Mouse (Mus musculus): ENCODE data around the gene Rlbp1.

Rlbp1 gene

DNA sequence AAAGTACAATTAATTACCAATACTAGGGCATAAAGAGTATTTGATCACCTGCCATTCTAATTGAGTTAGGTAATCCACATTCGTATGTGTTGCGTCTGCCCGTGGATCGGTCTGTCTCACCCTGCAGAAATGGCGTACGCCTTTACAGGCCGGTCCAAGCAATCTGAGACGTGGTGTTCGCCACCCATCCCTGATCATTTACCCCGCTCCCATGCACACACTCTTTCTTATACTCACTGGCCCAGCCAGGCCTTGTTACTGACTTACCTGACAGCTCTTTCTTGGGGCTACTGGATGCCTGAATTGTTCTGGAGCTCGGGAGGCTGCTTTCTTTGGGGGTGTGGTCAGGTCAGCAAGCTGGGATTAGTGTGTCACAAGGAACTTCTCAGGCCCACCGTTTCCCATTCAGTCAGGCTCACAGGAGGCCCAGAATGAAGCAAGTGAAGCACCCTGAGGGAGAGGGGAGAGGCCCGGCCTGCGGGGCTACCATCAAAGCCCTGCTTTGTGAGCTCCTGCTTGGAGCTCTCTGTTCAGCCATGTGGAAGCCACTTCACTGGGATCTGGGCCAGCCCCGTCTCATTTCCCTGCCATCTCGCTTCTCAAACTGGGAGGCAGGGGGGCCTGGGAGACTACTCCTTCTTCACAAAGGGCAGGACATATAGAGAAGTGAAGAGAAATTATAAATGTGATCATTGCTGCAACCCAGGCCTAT is at the start of gene Rlbp1:
Rlbp1 (minus strand) TSS at position 627 of the 712 bp plus-strand sequence.
- DNase-seq (ENCODE audit: low spot score in 2 of 2), result no peak

DNA sequence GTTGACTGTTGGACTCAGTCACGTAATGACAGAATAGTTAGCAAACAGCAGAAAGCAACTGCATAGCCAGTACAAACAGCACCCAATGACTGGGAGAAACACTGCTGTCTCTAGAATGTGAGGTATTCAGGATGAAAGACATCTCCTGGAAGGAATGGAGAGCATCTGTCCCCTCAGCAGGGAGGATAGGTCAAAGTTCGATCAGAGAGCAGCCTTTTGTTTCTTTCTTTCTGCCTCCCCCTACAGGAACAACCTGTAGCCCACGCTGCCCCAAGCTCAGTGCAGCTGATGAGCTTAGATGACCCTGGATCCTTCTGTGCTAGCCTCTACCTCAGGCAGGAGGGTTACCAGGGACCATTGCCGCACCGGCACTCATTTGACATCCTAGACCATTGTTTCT is 41.4 kb upstream of the Rlbp1 start:
- DNase-seq (ENCODE audit: low spot score in 2 of 2), result no peak

DNA sequence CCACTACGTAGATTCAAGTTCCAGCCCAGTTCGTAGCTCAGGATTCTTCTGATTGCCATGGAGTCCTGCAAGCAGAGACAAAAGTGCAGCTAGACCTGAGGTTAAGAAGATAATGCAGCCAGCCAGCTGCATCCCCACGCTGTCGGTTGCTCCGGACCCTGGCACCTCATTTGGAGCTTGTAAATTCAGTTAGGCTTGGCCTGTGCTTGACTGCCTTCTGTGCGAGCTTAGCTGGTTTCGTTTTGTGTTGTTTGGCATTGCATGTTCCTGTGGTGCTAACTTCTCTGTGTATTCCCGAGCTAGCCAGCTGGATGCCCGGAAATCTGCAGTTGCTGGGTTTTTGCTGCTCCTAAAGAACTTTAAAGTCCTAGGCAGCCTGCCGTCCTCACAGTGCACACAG is 39.0 kb upstream of the Rlbp1 start:
- no peak for DNase-seq (ENCODE audit: low spot score in 2 of 2)

DNA sequence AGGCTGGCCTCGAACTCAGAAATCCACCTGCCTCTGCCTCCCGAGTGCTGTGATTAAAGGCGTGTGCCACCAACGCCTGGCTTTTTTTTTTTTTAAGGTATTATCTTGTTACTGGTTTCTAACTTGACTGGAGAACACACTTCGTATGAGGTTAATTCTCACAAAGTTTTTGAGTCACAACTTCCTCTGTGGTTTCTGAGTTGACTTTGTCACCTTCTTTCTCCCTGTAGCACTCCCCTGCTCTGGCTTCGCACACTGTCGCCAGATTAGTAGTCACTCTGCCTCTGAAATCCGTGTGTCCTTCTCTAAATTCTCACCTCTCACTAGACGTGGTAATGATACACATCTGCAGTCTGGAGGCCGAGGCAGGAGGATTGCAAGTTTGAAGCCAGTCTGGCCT is 36.0 kb upstream of the Rlbp1 start:
- no peak for DNase-seq (ENCODE audit: low spot score in 2 of 2)

DNA sequence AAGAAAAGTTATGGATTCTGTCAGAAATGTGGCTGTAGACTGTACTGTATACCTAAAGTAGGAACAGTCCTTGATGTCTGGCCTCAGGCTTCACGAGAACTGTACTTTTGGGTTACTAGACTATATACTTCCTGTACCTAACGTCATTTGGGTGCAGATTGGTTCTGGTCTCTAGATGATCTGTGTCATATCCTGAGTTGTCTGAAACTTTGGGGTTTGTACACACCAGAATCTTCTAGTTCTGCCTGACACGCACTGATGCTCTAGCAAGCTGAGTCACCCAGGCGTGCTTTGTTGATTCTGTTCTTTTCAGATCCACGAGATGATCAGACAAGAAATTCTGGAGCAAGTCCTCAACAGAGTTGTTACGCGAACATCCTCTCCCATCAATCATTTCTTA is 33.1 kb upstream of the Rlbp1 start:
- DNase-seq (ENCODE audit: low spot score in 2 of 2), result no peak

DNA sequence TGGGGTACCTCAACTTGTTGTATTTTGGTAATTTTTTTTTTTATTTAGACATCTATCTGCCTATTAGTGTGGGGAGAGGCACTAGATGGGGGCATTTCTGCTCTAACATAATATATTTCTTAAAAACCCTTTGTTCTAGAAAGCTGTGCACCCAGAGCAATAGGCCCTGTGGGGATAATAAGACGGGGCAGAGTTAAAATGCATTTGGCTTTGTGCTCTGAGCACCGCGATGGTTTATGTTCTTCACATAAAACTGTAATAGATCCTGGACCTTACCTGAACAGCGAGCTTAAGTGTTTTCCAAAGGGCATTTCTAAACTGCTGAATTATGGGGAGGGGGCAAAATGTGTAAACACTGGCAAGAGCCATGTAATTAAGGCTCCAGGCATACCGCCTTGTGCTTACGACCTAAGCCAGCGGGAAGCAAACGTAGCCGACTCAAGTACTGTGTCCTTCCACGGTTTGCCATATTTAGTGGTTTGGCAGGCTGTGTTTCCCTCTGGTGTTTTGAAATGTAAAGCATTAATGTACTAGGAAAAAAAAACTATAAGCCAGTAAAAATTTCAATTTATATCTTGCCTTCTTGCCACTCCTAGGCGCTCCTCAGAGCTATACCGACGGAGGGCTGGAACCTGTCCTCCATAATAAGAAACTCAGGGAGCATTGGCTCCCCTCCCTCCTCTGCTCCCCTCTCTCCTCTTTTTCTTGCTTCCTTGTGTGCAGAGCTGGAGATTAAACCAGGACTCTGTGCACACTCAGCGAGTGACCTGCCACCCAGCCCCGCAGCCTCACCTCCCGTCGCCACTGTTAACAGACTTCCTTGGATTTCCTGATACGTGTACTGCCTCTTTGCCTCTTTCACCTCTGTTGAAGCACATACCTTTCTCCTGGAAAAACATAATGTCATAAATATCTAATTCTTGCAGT is 27.9 kb upstream of the Rlbp1 start:
- DNase-seq (ENCODE audit: low spot score in 2 of 2), result no peak

DNA sequence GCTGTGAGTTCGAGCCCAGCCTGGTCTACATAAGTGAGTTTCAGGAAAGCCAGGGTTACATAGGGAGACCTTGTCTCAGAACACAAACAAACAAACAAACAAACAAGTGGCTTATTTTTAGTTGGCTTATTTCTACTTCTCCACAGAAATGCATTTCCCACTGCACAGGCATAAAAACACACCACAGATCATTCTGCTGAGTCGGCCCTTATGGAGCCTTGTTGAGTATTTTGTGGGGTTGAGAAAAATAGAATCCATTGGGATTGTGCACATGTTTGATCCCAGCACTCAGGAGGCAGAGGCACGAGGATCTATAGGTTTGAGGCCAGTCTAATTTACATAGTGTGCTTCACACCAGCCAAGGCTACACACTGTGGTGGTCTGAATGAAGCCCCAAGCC is 13.4 kb upstream of the Rlbp1 start:
- no peak for DNase-seq (ENCODE audit: low spot score in 2 of 2)

DNA sequence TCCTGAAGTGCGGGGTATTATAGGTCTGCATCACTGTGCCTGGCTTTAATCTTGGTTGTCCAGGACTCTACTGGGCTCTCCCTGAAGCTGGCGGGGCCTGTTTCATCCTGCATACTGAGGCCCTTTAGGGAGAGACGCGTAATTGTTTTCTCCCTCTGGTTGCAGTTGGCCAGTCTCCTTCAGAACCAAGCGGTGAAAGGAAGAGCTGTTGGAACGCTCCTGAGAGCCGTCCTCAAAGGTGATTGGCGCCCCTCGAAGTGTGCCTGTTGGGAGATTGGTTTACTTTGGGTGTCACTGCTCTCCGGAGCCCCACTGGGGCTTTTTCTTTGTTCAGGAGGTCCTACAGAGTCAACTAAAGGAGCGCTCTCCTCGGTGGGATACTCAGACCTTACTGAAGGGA is 12.1 kb upstream of the Rlbp1 start:
- DNase-seq (ENCODE audit: low spot score in 2 of 2), result no peak

DNA sequence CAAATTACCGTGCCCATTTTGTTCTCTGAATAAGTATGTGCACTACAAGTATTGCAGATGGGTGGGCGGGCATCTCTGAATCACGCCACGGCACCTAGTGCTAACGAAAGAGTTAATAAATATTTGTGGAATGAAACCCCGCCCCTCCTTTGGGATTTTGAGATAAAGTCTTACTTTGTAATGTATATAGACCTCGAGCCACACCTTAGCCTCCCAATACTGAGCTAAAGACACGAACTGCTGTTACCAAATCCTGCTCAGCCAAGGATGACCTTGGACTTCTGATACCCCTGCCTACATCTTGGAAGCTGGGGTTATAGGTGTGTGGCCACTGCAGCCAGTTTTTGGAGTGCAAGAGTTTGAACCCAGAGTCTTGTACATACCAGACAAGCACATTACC is 11.6 kb upstream of the Rlbp1 start:
- no peak for DNase-seq (ENCODE audit: low spot score in 2 of 2)

DNA sequence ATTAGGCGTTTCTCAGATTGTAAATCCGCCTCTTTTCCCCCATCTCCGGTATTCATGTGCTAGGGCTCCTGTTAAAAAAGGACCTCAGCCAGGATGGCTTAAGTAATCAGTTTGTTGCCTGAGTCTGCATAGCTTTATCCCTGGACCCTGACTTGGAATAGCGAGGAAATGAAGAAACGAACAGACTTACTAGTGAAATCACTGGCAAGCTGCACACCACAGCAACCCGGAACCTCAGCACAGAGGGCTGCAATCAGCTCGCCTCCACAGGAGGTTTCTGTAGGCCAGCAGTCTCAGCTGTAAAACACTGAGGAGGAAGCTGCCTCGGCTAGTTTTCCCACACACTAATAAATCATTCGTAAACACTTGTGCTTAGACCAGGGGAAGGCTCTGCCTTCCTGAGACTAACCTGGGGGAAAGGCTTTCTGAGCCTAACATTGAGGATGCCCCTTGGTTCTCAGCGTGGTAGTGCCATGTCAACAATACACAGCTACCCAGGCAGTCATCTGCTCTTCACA is 10.7 kb upstream of the Rlbp1 start:
- peak in 1 of 2 experiments; percentile 19 for DNase-seq (ENCODE audit: low spot score in 2 of 2)

DNA sequence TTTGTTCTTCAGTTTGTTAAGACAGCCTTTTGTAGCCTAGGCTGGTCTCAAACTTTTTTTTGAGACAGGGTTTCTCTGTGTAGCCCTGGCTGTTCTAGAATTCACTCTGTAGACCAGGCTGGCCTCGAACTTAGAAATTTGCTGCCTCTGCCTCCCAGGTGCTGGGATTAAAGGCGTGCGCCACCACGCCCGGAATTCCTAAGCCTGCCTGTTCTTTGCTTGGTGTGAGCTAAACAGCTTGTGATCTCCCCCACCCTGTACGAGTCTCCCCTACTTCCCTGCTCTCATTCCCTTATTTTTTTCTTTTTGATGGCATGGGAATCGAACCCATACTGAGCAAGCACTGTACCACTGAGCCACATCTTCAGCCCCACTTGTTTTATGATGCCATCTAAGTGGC is 8.3 kb upstream of the Rlbp1 start:
- DNase-seq (ENCODE audit: low spot score in 2 of 2), result no peak

DNA sequence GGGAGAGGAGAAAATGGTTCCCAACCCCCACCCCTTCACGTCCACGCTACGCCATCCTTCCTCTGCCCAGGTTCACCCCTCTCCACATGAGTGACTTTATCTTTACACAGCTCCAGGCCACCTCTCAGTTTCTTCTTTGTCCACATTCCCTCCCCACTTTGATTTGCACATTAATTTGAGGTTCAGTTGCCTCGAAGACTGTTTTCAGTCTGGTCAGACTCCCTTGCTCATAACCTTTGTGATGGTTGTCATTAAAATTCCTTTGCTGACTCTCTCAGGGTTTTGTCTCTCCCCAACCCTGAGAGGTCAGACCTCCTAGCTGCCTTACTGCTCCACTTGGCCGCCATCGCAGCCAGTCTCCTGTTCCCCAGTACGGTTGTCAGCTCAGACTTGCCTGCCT is 7.8 kb upstream of the Rlbp1 start:
- DNase-seq (ENCODE audit: low spot score in 2 of 2), result no peak

DNA sequence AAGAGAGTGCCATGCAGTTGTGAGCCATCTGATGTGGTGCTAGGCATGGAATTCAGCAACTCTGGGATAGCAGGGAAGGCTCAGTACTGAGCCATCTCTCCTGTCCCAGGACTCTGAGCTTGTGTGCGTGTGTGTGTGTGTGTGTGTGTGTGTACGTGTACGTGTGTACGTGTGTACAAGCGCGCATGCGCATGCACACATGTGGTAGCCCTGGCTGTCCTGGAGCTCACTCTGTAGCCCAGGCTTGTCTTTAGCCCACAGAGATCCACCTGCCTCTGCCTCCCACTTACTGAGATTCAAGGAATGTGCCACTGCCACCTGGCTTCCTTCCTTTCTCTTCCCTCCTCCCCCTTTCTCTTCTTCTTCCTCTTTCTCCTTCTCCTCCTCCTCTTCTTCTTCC is 7.1 kb upstream of the Rlbp1 start:
- no peak for DNase-seq (ENCODE audit: low spot score in 2 of 2)

DNA sequence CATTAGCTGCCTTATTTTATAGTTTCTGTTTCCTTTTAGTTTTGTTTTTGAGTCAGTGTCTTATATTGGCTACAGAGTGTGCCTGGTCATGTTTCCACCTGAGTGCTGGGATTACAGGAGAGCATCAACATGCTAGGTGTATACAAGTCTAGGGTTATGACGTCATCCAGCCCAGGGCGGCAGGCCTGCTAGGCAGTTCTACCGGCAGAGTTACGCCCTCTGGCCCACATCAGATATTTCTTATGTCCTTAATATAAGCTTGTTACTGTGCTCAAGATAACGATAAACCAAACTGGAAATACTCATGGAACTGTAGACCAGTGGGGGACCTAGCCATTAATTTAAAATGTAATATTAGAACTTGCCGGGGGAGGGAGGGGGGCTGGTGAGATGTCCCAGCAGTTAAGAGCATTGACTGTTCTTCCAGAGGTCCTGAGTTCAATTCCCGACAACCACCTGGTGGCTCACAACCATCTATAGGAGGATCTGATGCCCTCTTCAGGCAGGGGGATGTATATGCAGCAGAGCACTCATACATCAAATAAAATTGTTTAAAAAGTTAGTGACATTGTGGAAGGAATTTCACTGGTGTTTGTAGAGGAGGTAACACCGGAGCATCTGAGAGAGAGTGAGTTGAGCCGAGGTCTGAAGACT is 6.1 kb upstream of the Rlbp1 start:
- no peak for DNase-seq (ENCODE audit: low spot score in 2 of 2)

DNA sequence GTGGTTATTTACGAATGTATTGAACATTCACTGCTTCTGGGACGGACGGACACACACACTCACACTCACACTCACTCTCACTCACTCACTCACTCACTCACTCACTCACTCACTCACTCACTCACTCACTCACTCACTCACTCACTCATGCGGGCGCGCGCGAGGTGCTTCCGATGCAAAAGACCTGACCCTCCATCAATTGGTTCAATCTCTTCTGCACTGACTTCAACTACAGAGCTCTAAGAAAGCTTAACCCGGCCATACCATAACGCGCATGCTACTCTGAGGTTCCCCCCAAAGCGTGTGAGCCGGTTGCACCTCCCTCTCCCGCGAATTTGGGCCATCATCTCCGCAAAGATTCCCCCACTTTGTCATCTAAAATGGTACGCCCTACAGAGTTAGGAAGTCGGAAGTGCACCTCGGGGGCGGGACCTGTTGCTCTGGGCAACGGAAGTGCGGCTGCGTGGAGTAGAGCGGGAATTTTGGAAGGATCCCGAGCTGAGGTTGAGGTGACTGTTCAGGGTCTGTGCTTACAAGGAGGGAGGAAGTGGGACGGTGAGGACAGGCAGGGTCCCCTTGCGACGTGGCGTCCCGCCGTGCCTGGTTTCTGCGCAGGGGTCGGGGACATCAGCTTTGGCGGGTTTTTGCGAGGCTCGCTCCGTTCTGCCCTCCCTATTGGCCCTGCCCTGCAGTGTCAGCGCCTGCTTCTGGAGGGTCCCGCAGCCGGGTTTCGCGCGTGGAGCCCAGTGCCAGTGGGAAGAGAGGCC is 5.2 kb upstream of the Rlbp1 start, which contains the start of gene Fanci:
Fanci (plus strand) TSS at position 47 of the 767 bp plus-strand sequence.
- peak; percentile 86 to 93 for DNase-seq (ENCODE audit: low spot score in 2 of 2)

DNA sequence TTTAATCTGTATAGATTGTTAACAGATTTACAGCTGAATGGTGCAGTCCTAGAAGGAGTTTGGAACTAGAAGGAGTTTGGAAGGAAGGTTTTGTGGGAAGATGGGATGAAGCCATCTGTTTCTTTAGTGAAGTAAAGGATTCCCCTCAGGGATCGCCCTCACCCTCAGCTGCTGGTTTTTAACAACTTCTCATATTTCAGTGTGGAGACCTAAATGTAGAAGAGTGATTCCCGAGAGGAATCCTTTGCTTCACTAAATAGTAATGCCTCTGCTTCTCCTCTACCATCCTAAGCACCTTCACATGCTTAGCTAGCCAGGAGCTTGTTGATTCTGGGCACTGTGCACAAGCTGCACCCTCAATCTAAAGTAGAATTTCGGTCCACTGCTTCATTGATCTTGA is 4.6 kb upstream of the Rlbp1 start:
- DNase-seq (ENCODE audit: low spot score in 2 of 2), result no peak

DNA sequence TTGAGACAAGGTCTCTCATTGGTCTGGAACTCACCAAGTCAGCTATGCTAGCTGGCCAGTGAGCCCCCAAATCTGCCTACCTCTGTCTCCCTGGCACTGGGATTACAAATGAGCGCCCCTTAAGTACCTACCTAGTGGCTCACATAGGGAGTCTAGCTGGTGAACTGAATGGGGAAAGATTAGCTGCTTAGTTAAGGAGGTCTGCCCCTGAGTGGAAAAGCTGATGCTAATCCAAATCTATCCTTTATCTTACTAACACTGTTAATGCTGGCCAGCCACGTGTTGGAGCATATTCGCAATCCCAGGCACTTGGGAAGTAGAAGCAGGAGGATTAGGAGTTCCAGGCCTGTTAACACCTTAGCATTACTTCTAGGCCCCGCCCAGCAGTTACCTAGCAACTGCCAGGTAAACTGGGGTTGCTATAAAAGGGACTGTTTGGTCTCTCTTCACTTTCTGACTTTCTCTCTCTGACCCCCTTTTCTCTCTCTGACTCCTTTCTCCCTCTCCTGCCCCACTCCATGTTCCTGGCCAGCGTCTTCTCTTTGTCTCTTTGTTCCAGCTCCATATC is 3.4 kb upstream of the Rlbp1 start:
- DNase-seq (ENCODE audit: low spot score in 2 of 2), result no peak

DNA sequence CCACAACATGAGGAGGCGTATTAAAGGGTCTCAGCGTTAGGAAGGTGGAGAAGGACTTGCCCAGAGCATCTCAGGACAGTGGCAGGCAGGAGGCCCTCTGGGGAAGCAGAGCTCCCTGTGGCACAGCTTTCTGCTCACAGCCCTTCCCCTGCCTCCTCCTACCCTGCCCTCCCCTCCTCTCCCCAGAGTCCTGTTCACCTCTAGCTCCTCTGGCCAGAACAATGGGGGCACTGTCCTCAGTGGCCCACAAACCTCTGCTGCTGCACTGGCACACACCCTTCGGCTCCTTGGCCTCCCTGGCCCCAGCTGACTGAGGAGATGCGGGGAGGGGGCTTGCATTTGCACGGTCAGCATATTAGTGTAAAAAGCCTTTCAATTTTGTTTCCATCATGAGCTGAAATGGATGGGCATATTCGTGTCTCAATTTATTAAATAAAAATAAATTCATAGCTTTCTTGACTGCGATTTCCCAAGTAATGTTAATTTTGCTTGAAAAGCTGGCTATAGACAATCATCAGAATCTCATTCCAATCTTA is 1.9 kb upstream of the Rlbp1 start:
- no peak for DNase-seq (ENCODE audit: low spot score in 2 of 2)

DNA sequence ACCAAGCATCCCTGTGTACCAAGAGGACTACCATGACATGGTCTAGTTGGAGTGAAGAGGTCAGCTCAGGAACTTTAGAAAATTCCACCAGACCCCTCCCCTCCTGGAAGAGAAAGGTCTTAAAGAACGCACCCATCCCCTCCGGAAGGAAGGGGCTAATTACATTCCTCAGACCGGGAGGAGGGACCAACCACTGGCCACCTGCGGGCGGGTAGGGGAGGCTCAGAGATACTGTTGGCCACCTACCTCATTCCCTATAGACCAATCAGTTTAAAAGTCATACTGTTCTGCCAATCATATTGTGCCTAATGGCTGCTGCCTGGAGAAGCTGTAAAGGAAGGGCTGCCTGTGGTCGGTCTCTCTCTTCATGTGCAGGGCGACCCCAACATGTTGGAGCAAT is 1.1 kb upstream of the Rlbp1 start:
- no peak for DNase-seq (ENCODE audit: low spot score in 2 of 2)

DNA sequence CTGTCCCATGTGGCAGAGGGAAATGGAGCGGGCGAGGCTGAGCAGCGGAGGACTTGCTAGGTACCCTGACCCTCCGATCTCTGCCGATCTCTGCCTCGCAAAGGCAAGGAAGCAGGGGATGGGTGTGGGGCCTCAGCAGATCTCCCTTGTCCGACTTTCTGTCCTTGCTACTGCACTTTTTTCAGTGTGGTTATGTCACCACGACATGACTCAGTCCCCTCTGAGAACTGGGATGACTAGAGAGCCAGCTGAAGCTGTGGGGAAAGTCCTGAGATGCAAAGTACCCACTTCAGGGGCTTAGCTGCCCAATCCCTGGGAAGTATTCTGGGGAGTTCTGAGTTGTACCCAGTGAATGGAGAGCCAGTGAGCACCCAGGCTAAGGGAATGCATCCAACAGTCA is 292 bp upstream of the Rlbp1 start:
- DNase-seq (ENCODE audit: low spot score in 2 of 2), result no peak
